Mouse (Mus musculus) heart, postnatal 4 days (tissue): ENCODE data around the gene Vmn1r229. TPM values are rescaled to one million over a fixed set of nuclear protein-coding genes. Genes with fewer than 3 reads are reported as not detected.

Experiments used
- DNase-seq: peaks from one replicate; pipeline ENCODE4 v3.0.0; 2021
- total RNA-seq, 2 experiments: library from RNA; stranded (reverse); gene quantifications; 2 replicates each; pipeline ENCODE4 v1.2.3; 2021

Gene Vmn1r229
- under 1 TPM in 1 of 2 experiments, not detected in 1; 0.02 TPM for total RNA-seq

- DNase-seq, result no peak
Measured at GRCm38 (mm10) chr17:20811255-20811654, at the start of gene Vmn1r229. Vmn1r229 (plus strand) TSS chr17:20811555.

GRCm38 (mm10) chr17:20786057-20786456 lies 25.3 kb upstream of the Vmn1r229 start, which contains the start of gene Vmn1r228:
Vmn1r228 (minus strand) TSS chr17:20786157.
- DNase-seq, result no peak

- DNase-seq, result no peak
Measured at GRCm38 (mm10) chr17:20840144-20840543, 28.8 kb downstream of the Vmn1r229 start, which contains the start of gene Vmn1r230. Vmn1r230 (plus strand) TSS chr17:20840444.

Other genes starting within 250 kb of the Vmn1r229 start
- gene Vmn2r109, start 246.8 kb upstream of the Vmn1r229 start, total RNA-seq, result not detected
- not detected for gene Vmn2r110, start 215.1 kb upstream of the Vmn1r229 start, total RNA-seq
- not detected for gene Fpr-rs3, start 186.7 kb upstream of the Vmn1r229 start, total RNA-seq
- gene Vmn1r226, start 128.7 kb upstream of the Vmn1r229 start, total RNA-seq, result not detected
- not detected for gene Vmn1r227, start 81.7 kb upstream of the Vmn1r229 start, total RNA-seq
- not detected for gene Vmn1r228, start 25.4 kb upstream of the Vmn1r229 start, total RNA-seq
- not detected for gene Vmn1r230, start 28.9 kb downstream of the Vmn1r229 start, total RNA-seq
- not detected for gene Vmn1r231, start 93.5 kb downstream of the Vmn1r229 start, total RNA-seq
- not detected for gene Vmn1r232, start 108.2 kb downstream of the Vmn1r229 start, total RNA-seq
- gene Ppp2r1a, start 133.8 kb downstream of the Vmn1r229 start, total RNA-seq, result 100 to 1,000 TPM; 287 to 293 TPM
- gene Vmn1r233, start 184.9 kb downstream of the Vmn1r229 start, total RNA-seq, result not detected
- 10 to 100 TPM; 18.3 to 21.5 TPM for gene Zfp160, start 197.3 kb downstream of the Vmn1r229 start, total RNA-seq